Mouse (Mus musculus): ENCODE measurements around the gene Tbrg4. TPM values are rescaled to one million over a fixed set of nuclear protein-coding genes. Genes with fewer than 3 reads are reported as not detected.

Gene Tbrg4
- polyA plus RNA-seq, 1 experiment from 2014 or later = 33.5 TPM

- no peaks in the 10 kb centered on the region; the same call in 1 of the 2 replicates for H3K36me3 ChIP-seq (replicated peaks; ENCODE audit: control insufficient read depth, insufficient read depth, low read depth, low read length)
- 87% methylated on average over 8 of the region's 8 CpGs for WGBS
These were observed 57.9 kb downstream of the Tbrg4 start for GRCm38 (mm10) chr11:6567951-6568350.

GRCm38 (mm10) chr11:6566496-6566895, 59.4 kb downstream of the Tbrg4 start:
- 84% methylated on average over 4 of the region's 4 CpGs for WGBS
- Histone ChIP-seq H3K27me3 (ENCODE audit: control insufficient read depth, insufficient read depth, low read length) (no peaks in the 10 kb centered on the region), H3K9me3 (replicated peaks; ENCODE audit: control insufficient read depth, low read length) (no peaks in the 10 kb centered on the region), H3K4me2 (ENCODE audit: low read depth, low read length) (no peak overlapping the region), H3K4me3 (ENCODE audit: low read depth, low read length) (no peak overlapping the region), H3K27ac (replicated peaks; ENCODE audit: low read depth, low read length) (no peak overlapping the region), H3K4me1 (ENCODE audit: control insufficient read depth, insufficient read depth, low read length) (no peaks in the 10 kb centered on the region), H3K36me3 (replicated peaks; ENCODE audit: control insufficient read depth, insufficient read depth, low read depth, low read length) (no peaks in the 10 kb centered on the region; the same call in 1 of the 2 replicates), H3K9ac (replicated peaks; ENCODE audit: low read length) (no peak overlapping the region)
- DNase-seq (ENCODE audit: low spot score) = no peak
- ATAC-seq (replicated peaks; ENCODE audit: insufficient number of reproducible peaks, low FRiP score, low TSS enrichment, low read depth) = no peak

More at GRCm38 (mm10) chr11:6567951-6568350, 57.9 kb downstream of the Tbrg4 start:
- no peak overlapping the region for H3K4me2 ChIP-seq (ENCODE audit: low read depth, low read length)
- DNase-seq (ENCODE audit: low spot score) (no peak), ATAC-seq (replicated peaks; ENCODE audit: insufficient number of reproducible peaks, low FRiP score, low TSS enrichment, low read depth) (no peak)
- no peak overlapping the region for H3K9ac ChIP-seq (replicated peaks; ENCODE audit: low read length)
- H3K9me3 ChIP-seq (replicated peaks; ENCODE audit: control insufficient read depth, low read length) = no peaks in the 10 kb centered on the region
- H3K4me1 ChIP-seq (ENCODE audit: control insufficient read depth, insufficient read depth, low read length) = no peaks in the 10 kb centered on the region
- no peak overlapping the region for H3K4me3 ChIP-seq (ENCODE audit: low read depth, low read length)
- no peaks in the 10 kb centered on the region for H3K27me3 ChIP-seq (ENCODE audit: control insufficient read depth, insufficient read depth, low read length)
- H3K27ac ChIP-seq (replicated peaks; ENCODE audit: low read depth, low read length) = no peak overlapping the region

Other genes starting within 250 kb of the Tbrg4 start
- 9.0 and 9.6 TPM in 2 replicates for gene Zmiz2, start 237.0 kb downstream of the Tbrg4 start, polyA plus RNA-seq (2014; fragmentation: Nextera tagmentation; extraction: Ambion mirVana)
- 5,819 and 6,203 TPM in 2 replicates for gene Ppia, start 210.6 kb downstream of the Tbrg4 start, polyA plus RNA-seq (2014; fragmentation: Nextera tagmentation; extraction: Ambion mirVana)
- 853 and 854 TPM in 2 replicates for gene H2afv, start 181.6 kb downstream of the Tbrg4 start, polyA plus RNA-seq (2014; fragmentation: Nextera tagmentation; extraction: Ambion mirVana)
- gene Purb, start 150.2 kb downstream of the Tbrg4 start, polyA plus RNA-seq (2014; fragmentation: Nextera tagmentation; extraction: Ambion mirVana) = 14.8 and 15.8 TPM in 2 replicates
- 0.29 and 0.67 TPM in 2 replicates for gene Myo1g, start 105.1 kb downstream of the Tbrg4 start, polyA plus RNA-seq (2014; fragmentation: Nextera tagmentation; extraction: Ambion mirVana)
- 81.6 and 90.7 TPM in 2 replicates for gene Ccm2, start 79.2 kb downstream of the Tbrg4 start, polyA plus RNA-seq (2014; fragmentation: Nextera tagmentation; extraction: Ambion mirVana)
- 9.2 and 9.9 TPM in 2 replicates for gene Nacad, start 20.0 kb downstream of the Tbrg4 start, polyA plus RNA-seq (2014; fragmentation: Nextera tagmentation; extraction: Ambion mirVana)
- not detected in 2 replicates for gene Wap, start 12.6 kb upstream of the Tbrg4 start, polyA plus RNA-seq (2014; fragmentation: Nextera tagmentation; extraction: Ambion mirVana)
- 4.9 and 5.6 TPM in 2 replicates for gene Ramp3, start 32.5 kb upstream of the Tbrg4 start, polyA plus RNA-seq (2014; fragmentation: Nextera tagmentation; extraction: Ambion mirVana)
- gene Gm11983, start 211.6 kb upstream of the Tbrg4 start, polyA plus RNA-seq (2014; fragmentation: Nextera tagmentation; extraction: Ambion mirVana) = not detected in 2 replicates